Mouse (Mus musculus) urinary bladder, postnatal 14 days (tissue): ENCODE results near the gene Parva.

Source experiments
- DNase-seq: peaks from one replicate; pipeline ENCODE4 v3.0.0; 2021; ENCODE audit warnings: low spot score

Gene Parva

DNA sequence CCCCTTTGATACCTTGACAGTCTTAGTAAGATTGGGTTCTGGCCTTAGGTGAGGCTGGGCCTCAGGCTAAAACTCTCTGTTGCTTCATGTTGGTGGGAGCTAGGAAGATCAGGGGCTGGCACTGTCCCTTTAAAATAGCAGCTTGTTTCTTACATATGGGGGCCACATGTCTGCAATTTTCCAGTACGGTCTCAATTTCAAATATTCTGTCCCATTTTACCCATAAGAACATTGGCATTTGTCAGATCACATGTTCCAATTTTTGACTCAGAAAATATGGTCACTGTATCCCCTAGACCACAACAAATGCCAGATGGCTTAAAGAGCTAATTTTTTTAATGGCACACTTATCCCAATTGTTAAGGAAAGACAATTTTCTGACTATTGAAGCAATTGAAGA lies 85.6 kb downstream of the Parva start:
- DNase-seq = no peak

DNA sequence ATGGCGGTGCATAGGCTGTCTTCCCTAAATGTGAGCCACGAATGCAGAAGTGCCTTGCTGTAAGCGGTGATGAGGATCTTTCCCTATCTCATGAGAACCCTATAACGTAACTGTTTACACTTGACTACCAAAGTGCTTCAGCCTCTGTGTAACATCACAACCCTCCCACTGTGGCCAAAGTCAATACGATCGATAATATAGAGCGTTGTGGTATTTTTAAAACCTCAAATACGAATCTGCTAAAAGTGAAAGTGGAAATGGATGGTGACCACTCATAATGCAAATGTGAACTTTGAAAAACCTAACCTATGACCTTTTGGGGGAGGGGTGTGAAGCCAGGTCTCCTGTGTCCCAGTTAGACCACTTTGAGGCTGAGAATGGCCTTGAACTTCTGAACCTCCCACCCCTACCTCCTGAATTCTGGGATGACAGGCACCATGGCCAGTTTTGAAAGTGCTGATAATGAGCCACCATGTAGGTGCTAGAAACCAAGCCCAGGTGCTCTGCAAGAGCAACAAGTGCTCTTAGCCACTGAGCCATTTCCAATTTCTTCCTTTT lies 87.4 kb downstream of the Parva start:
- DNase-seq = no peak

DNA sequence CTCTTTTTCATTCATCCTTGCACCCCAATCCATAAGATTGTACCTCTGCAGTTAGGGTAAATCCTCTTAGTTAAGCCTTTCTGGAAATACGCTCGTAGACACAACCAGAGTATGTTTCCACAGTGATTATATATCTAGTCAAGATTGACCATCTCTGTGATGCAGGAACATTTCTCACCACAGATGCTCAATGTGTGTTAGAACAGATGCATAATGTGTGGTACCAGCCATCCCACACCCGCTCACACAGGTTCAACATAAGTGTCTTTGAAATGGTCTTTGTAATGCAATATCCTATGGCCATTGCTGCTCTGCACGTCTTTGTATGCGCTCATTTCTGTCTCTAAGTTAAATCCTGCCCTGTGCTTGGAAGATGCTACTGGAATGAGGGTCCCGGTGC lies 98.2 kb downstream of the Parva start:
- DNase-seq = no peak

DNA sequence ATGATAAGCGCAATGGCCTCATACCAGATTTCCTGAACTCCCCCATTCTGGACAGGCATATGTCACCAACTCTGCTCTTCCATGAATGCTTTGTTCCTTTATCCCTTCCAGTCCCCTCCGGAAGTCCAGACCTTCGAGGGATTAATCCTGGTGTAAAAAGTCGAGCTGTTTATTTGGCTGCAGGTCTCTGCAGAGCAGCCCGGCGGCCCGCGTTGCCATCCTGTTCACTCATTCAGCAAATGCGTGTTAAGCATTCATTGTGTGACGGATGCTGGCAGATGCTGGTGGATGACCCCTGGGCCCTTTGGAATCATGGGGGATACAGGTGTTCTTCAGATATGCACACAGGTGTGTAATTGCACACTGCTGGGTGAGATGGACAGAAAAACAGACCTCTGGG lies 98.9 kb downstream of the Parva start:
- DNase-seq = no peak

DNA sequence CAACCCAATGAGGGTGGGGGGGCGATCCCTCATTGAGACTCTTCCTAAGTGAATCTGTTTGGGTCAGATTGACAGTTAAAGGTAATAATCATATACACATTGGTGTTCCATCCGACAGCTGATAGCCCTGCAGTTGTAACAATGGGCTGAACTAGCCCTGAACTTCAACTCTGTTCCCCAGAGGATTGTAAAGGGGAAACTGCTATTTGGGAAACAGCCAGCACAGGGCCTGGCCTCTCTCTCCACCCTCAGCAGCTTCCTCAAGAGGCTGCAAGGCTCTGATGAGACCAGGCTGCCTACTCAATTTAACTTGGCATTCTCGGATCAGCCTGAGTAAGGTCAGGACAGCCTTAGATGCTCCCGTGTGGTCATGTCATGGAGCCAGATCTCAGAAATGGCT lies 99.9 kb downstream of the Parva start:
- no peak for DNase-seq

DNA sequence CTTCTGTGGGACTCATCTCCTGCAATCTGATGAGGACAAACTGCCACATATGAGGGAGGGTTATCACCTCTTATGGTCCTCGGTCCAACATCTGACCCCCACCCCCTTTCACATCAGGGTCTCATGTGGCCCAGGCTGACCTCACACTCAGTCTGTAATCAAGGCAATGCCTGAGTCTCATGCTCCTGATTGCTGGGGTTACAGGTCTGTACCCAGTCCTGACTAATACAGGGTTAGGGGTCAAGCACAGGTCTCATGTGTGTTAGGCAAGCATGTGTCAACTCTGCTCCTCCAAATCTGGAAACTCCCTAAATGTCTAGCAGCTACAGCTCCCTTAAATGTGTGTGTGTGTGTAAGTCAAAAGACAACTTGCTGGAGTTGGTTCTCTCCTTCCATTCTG lies 100.8 kb downstream of the Parva start:
- DNase-seq = no peak

DNA sequence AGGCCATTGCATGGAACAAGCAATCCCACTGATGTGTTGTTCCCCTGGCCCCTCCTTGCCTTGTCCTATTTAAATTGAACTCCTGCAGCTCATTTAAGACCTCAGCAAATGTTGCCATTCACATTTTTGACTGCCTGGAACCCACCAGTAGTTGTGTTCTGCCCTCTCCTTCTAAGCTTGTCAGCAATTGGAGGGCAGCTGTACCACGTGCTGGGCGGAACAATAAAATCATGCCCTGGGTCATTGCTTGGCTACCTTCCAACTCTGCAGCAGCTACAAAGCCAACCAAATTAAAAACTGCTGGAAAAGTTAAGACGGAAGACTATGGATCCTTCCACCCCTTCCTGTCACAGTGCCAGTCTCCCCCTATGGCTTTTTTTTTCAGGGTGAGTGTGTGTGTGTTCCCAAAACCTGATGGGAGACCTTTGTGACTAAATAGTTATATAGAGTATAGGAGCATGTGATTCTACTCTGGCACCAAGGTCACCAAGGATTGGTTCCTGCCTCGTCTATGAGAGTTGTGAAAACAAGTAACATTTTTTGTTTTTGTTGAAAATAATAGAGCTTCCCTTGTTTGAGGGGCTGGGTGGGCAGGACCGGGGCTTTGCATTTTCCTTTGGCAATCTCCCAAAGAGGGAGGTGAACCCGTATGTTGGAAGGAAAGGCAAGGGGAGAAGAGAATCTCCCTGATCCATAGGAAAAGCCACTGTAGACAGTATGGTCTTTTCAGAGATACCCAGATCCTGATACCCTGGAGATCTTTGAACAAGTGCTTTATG lies 101.5 kb downstream of the Parva start:
- no peak for DNase-seq

DNA sequence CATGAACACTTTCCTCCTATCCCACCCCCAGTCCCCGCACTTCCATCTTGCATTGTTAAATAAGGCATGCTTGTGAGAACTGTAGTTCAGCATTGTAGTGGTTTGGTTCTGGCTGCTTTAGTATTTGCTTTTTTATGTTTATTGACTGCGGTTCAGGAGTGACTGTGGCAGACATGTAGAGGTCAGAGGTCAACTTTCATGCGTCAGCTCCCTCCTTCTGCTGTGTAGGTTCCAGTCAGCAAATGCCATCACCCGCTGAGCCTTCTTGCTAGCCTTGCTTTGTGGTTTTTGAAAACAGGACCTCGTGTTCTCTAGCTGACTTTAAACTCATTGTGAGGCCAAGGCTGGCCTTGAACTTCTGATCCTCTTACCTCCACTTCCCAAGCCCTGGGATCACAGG lies 103.6 kb downstream of the Parva start:
- DNase-seq = no peak

DNA sequence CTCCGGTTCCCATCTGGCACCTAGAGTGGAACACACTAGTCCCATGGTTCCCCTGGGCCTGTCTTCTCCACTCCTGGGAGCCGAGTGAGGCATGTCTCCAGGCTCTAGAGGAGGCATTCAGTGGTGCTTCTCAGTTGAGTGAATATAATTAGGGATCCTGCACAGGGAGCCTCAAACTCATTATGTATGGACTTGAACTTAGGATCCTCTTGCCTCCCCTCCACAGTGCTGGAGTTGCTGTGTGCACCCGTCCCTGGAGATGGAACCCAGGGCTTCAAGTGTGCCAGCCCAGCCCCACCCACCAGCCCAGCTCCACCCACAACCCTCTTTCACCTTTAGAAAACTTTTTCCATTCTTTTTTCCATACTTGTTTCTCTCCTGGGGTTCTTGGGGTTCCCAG lies 106.8 kb downstream of the Parva start:
- no peak for DNase-seq

DNA sequence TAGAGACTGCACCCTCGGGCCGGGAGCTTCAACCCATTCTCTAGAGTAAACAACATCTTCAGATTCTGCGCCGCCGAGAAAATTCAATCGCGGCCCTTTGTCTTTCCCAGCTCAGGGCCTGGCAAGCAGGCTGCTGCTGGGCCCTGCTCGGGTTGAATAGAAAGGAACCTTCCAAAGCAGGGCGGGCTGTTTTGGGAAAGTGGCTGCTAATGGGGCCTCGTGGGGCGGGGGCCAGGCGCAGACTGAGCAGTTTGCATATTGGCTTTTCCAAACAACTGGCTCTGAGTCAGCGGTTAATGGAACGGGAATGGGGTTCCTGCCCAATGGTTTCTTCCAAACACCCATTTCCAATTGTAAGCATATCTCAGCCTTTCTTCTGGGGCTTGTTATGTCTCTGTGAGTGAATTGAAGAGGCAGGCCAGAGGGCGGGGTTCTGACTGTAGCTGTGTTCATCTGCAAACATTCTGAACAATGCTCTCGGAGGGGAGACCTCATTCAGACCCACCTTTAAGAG lies 108.2 kb downstream of the Parva start:
- peak; percentile 75 for DNase-seq

DNA sequence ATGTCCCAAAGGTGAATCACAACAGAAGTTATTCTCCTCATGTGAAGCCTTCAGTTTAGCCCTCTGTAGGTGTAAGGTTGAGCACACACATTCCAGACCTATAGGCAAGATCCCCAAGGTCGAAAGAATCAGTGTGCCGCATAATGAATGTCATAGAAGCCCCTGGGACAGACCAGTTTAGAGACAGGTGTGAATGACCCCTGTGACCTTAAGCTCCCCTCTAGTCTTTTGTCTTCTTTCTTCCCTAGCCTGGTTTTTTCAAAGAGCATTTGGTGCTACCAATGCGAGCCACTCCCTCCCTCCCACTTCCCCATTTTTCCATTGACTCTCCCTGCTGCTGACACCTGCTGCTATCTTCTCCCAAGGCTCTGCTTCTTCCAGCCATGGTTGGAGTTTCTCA lies 121.8 kb downstream of the Parva start:
- DNase-seq = no peak

DNA sequence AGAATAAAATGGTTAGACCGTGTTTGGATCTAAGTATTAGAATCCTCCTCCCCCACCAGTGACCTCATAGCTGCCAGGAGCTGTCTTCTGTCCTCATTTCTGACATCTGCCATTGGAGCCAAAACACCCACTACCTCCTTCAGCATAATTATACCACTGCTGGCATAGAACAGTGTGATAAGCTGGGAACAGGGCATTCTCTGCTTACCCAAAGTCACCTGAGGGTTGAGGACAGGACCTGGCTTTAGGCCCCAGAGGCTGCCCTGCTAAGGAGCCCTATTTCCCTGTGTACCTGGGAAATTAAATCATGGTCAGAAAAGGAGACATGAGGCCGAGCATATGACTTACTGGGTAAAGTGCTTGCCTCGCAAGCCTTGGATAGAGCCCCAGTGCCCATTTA lies 134.2 kb downstream of the Parva start:
- DNase-seq = no peak

DNA sequence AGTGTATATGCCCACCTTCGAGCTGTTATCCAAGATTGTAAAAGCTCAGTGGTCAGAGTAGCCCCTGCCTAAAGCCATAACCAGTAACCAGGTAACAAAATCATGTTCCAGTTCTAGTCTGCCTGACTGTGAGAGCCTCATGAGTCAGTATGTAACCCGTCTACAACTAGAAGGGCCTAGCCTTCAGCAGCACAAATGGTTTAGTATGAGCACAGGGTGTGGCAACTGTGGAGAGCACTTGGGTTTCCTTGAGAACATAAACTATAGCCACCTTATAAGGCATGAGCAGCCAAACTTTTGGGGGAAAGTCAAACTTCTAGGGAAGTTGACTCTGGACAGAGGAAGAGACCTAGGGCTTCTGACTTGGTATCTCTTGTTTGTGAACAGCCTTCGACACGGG lies 139.7 kb downstream of the Parva start:
- DNase-seq = no peak

DNA sequence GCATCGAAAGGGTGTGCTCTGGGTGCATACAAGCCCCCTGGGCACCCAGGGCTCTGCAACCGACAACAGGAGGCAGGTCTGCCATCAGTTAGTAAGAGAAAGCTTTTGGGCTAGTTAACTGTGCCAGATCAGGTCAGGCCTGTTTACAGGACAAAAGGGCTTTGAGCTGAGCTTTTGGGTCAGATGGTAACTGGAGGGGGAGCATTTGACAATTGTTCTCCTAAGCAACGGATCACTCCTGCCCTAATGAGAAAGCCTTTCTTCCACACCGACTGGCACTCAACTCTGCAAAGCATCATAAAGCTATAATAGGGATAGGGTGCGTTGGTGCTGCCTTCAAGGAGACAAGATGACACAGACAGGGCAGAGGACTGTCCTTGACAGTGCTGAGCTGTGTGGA lies 141.7 kb downstream of the Parva start:
- no peak for DNase-seq

DNA sequence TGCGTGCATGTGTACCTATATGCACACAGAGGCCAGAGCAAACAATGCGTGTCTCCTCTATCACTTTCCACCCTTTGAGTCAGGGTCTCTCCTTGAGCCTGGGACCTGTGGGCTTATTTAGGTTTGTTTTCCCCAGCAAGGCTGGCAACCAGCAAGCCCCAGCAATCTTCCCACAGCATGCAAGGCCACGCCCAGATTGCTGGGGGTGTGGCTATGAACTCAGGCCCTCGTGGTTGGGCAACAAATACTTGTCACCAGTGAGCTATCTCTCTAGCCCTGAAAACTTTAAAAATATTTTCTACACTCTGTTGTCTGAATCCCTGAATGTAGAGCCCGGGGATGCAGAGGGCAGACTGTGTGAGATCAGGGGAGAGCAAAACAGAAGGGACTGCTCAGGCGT lies 154.3 kb downstream of the Parva start:
- DNase-seq = peak; percentile 25

DNA sequence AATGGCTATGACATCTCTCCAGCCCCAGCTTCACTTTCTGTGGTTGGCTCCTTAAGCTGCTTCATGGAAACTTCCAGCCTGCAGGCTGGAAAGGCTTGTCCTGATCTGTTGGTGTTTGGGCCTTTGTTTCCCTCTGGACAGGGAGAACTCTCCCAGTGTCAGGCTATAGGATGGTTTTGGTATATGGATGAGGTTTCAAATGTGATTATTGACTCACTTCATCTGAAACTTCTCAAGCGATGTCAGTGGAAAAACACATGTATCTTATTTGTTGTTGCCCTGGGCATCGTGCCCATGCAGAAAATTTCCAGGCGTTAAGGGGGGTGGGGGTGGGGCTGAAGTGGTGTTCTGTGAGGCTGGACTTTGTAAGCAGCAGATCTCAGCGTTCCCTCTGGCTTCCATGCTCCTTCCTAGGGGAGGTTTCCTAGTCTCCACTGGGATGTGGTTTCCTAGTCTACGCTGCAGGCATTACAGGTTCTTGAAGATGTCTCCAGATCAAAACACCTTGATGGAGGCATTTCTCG lies 155.6 kb downstream of the Parva start:
- DNase-seq = no peak

DNA sequence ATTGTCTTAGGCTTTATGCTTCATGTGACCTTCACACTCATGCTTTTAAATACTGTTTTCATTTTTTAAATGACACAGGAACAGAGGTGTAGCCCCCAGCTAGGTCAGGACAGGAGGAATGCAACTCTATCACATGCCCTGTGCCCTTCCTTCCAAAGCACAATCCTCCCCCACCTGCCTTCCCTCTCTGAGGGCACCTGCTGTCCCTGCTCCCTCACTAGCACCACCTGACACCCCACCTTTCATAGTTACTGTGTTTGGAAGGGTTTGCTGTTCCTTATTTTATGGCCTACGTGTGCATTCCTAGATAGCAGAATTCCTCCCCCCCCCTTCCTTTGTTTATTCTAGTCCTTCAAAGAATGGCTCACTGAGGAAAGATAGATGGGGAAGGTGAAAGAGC lies 160.1 kb downstream of the Parva start:
- no peak for DNase-seq

DNA sequence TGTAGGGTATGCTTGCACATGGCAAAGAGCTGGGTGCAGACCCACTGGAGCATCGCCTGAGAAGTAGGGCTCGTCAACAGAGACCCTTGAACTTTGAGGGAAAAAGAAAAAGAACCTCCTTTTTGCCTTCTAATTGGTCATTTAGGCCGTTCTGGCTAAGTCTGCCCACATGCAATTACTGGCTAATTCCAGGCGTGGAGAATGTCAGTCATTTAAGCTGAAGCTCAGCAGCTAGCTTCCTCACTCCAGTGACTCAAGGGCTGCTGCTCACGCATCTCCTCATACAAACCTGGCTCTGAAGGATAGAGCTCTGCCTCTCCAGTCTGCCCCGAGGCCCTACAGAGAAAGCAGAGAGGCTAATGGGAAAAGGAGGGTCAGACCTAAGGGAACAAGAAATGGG lies 162.2 kb downstream of the Parva start:
- DNase-seq = no peak

DNA sequence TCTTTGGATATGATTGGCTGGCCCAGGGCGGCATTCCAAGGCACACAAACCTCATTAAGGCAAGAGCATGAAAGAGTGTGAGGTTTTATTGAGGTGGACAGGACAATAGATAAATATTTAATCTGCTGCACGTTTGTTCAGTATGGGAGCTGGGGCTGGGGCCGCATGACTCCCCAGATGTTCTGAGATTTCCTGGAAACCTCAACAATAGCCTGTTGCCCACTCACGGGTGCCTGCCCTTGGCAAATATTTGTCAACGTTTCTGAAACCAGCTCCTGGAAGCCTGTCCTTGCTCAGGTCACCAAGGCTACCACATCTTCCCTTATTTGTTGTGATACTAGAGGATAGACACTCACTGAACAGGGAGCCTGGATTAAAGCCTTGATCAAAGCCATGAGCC lies 166.3 kb downstream of the Parva start:
- DNase-seq = no peak

DNA sequence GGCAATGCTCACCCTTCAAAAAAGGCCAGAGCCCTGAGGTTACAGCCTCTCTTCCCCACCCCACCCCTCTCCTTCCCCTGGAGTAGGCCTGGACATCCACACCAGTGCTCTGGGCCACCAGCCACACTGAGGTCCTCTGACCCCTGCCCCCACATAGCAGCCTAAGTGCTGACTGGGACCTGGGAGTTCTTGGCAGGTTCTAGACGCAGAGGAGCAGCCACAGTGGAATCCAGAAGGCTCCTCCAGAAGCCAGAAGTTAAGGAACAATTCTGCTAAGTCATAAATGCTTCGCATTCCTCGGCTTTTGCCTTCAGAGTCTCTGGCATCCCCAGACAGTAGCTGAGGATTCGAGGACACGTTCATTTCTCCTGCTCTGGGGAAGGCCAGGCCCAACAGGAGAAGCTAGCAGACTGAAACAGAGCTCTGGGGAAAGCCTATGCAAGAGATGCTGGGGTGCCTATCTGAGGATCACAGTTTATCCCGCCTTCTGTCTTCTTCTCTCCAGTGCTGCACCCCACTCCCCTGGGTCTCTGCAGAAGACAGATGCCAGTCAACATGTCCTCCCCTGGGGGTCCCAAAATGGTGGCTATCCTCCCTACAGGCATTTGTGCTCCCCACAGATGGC lies 168.0 kb downstream of the Parva start:
- DNase-seq = peak; percentile 12

DNA sequence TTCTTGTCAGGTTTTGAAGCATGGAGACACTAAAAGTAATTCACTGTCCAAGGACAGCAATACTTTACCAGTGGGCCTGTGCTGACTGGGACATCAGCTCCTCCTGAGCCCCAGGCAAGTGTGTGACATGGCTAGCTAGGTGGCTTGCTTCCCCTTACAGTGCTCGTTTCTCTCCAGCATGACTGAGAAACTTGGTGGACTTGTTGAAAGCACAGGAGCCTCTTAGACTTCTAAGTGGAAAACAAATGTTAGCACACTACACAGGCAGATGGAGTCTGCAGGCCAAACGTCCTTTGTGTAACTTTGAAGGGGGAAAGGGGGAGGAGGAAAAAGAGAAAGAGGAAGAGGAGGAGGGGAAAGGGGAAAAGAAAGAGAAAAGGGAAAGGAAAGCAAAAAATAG lies 172.3 kb downstream of the Parva start:
- no peak for DNase-seq

DNA sequence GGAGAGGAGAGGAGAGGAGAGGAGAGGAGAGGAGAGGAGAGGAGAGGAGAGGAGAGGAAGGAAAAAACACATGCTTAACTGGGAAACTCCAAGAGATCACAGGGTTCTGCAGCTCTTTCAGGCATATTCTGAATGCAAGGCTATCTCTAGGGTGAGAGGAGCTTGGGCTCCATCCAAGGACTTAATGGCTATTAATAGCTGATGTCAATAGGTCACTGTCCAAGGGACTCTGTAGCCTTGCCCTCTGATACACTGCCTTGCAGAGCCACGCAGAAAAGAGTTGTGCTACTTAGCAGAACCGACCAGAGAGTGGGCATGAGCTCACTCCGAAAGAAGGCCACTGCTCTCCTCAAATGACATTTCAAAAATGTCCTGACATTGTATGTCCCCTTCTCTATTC lies 172.9 kb downstream of the Parva start:
- DNase-seq = no peak

DNA sequence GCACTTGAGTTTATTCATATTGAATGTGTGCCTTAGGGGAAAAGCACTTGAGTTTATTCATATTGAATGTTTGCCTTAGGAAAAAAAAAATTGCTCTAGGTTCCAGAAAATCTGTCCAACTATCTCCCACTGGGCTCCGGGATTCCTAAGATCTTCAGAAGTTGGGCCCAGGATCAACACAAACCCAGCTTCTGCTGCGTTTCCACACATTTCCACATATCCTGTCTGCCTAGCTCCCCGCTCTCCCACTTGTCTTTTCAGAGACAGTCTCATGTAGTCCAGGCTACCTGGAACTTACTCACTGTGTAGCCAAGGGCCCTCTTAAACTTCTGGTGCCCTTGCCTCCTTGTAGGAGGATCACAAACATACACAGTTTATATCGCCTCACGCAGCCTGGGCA lies 175.7 kb downstream of the Parva start:
- DNase-seq = no peak
